Mouse (Mus musculus) hindbrain, embryonic 16.5 days (tissue): ENCODE results near the gene Prr18. TPM values are rescaled to one million over a fixed set of nuclear protein-coding genes. Genes with fewer than 3 reads are reported as not detected.
"Not testable (repeated sequence)": the region's sequence is repeated elsewhere in the genome, so short reads cannot be mapped to it uniquely, and the experiment has no call there.

Experiments
- ATAC-seq: fragments of 200-750 bp; cut with Nextera tagmentation; 2 replicates; pipeline ENCODE4 v1.8.0; 2017; ENCODE audit warnings: moderate TSS enrichment, moderate library complexity
- H3K27ac ChIP-seq: fragments of 300-500 bp; sonication (generic); 2 replicates; pipeline ENCODE4 v1.5.1; 2014; ENCODE audit warnings: low read depth, mild to moderate bottlenecking, control low read depth, low read length, moderate library complexity
- H3K27me3 ChIP-seq: fragments of 300-500 bp; sonication (generic); replicated peaks from 2 replicates; pipeline ENCODE4 v1.6.1; 2014; ENCODE audit warnings: low read length; ENCODE audit not compliant: control insufficient read depth, insufficient read depth
- H3K36me3 ChIP-seq: fragments of 300-500 bp; sonication (generic); 2 replicates; pipeline ENCODE4 v1.6.1; 2014; ENCODE audit warnings: mild to moderate bottlenecking, low read length, moderate library complexity, mixed read lengths; ENCODE audit not compliant: control insufficient read depth, insufficient read depth
- H3K4me1 ChIP-seq: fragments of 300-500 bp; sonication (generic); 2 replicates; pipeline ENCODE4 v1.6.1; 2014; ENCODE audit warnings: low read depth, low read length; ENCODE audit not compliant: control insufficient read depth, insufficient read depth
- H3K4me2 ChIP-seq: fragments of 300-500 bp; sonication (generic); 2 replicates; pipeline ENCODE4 v1.6.1; 2014; ENCODE audit warnings: mild to moderate bottlenecking, low read length, control low read depth, moderate library complexity
- H3K4me3 ChIP-seq: fragments of 300-500 bp; sonication (generic); 2 replicates; pipeline ENCODE4 v1.5.1; 2014; ENCODE audit warnings: mild to moderate bottlenecking, low read length, control low read depth, moderate library complexity
- H3K9ac ChIP-seq: fragments of 300-500 bp; sonication (generic); 2 replicates; pipeline ENCODE4 v1.6.1; 2014; ENCODE audit warnings: low read depth, mild to moderate bottlenecking, control low read depth, low read length, moderate library complexity
- H3K9me3 ChIP-seq: fragments of 300-500 bp; sonication (generic); 2 replicates; pipeline ENCODE4 v1.6.1; 2014; ENCODE audit warnings: mild to moderate bottlenecking, low read length, moderate library complexity; ENCODE audit not compliant: control insufficient read depth
- WGBS: fragments of 180-500 bp; shearing (Covaris S2); extraction: QIAGEN DNeasy Blood & Tissue Kit; methylation state at CpG from one replicate; pipeline ENCODE4 v1.1.7; 2014; 5-methylcytosine and 5-hydroxymethylcytosine counted together
- polyA plus RNA-seq: library from polyadenylated mRNA; unstranded; fragments of >200 nt; fragmentation: Nextera tagmentation; extraction: Ambion mirVana; gene quantifications from 2 replicates; pipeline ENCODE4 v1.2.1, GENCODE M21; 2015

Gene Prr18
- polyA plus RNA-seq: 16.4 and 16.9 TPM in 2 replicates

DNA sequence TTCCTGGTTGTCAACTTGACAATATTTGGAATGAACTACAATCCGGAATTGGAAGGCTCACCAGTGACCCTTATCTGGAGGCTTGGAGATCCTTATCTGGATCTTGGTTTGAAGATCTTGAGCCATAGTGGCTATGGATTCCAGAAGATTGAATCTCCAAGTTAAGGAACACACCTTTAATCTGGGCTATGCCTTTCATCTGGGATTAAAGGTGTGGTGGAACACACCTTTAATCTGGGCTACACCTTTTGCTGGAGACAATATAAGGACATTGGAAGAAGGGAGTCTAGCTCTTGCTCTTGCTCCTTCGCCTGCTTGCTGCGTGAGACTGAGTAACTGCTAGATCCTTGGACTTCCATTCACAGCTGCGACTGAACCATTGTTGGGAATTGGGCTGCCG, at the start of gene Prr18:
Prr18 (plus strand) TSS at position 301 of the 400 bp plus-strand sequence.
- not testable (repeated sequence) for H3K27me3 ChIP-seq, H3K9ac ChIP-seq, H3K36me3 ChIP-seq, H3K4me3 ChIP-seq, H3K9me3 ChIP-seq, ATAC-seq, H3K27ac ChIP-seq, H3K4me2 ChIP-seq
- H3K4me1 ChIP-seq: peaks cover 23% of the 10 kb centered on the region
- no CpG with 5 or more reads among the region's 5 CpGs for WGBS

DNA sequence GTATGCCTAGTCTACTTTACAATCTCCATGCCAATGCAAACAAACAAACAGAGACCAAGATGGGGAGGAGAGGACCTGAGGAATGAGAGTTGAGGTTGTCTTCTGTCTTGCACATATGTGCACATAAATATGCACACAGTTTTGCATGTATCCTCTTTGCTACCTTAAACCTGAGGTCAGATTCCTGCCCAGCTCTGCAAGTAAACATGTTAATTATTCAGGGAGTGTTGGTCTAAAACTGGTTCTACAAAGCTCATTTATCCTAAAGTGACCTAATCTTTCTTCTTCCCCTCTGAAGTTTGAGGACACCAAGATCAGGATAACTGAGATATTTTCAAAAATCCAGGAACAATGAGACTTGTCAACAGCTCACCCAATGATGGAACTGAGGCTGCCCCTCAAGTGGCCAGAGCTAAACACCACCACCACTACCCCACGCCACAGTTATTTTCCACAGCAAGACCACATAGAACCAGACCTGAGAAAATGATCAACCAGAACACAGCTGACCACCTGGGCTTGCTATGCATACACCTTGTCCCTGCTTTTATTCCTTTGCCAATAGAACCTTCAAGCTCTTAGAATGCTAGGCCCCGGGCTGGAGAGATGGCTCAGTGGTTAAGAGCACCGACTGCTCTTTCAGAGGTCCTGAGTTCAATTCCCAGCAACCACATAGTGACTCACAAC, 47.1 kb upstream of the Prr18 start:
- Histone ChIP-seq H3K9me3 (no peaks in the 10 kb centered on the region), H3K27ac (no peak overlapping the region), H3K27me3 (no peaks in the 10 kb centered on the region), H3K36me3 (peaks cover 6% of the 10 kb centered on the region; the same call in 1 of the 2 replicates), H3K9ac (no peak overlapping the region), H3K4me3 (no peak overlapping the region), H3K4me1 (peaks cover 8% of the 10 kb centered on the region), H3K4me2 (no peak overlapping the region)
- ATAC-seq: no peak
- WGBS: 96% methylated on average over 3 of the region's 3 CpGs

DNA sequence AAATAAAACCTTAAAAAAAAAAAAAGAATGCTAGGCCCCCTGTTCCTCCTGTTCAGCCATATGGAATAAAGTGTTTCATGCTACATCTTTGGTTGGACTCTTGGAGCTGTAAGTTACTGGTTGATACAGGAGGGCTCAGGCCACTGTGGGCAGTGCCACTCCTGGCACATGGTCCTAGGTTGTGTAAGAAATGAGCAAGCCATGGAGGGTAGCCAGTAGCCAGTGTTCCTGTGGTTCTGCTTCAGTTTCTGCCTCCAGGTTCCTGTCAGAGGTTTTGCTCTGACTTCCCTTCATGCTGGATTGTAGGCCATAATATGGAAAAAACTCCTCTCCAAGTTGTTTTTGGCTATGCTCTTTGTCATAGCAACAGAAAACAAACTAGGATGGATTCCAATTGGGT, 46.5 kb upstream of the Prr18 start:
- Histone ChIP-seq H3K4me2 (no peak overlapping the region), H3K36me3 (peaks cover 8% of the 10 kb centered on the region; the same call in 1 of the 2 replicates), H3K27ac (no peak overlapping the region), H3K9me3 (no peaks in the 10 kb centered on the region), H3K4me3 (no peak overlapping the region), H3K9ac (no peak overlapping the region), H3K4me1 (peaks cover 2% of the 10 kb centered on the region; the same call in 1 of the 2 replicates), H3K27me3 (no peaks in the 10 kb centered on the region)
- ATAC-seq: no peak

DNA sequence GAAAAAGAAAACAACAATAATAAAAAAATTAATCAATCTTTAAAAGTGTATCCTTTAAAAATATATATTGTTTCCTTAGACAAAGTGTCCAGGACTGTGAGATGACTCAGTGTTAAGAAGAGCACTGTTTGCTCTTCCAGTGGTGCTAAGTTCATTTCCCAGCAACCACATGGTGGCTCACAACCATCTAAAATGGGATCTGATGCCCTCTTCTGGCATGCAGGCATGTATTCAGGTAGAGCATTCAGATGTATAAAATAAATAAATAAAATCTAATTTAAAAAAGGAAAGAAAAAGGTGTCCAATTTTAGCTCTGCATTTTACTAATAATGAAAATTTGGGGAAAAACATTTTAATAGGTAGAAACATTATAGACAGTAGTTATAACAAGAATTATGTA, 41.4 kb upstream of the Prr18 start:
- ATAC-seq: no peak
- H3K27me3 ChIP-seq: no peaks in the 10 kb centered on the region

DNA sequence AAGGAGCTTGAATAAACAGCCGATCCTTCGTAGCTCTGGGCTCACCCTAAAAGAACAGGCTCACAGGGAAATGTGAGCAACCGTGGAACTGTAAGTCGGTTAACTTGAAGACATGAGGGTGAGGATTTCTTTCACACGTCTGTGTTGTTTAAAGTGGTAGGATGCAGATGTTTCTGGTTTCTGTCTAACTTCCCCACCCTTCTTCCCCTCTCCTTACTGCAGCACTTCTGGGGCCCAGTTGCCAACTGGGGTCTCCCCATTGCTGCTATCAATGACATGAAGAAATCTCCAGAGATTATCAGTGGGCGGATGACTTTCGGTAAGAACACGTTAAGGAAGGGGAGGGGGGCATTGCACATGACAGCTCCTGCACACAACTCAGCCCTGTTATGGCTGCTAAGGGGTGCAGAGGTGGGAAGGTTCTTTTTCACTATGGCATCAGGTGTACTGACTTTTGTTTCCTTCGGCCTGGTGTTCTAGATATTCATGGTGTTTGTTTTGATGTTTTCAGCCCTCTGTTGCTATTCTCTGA, 40.9 kb upstream of the Prr18 start:
- Histone ChIP-seq H3K4me3 (no peak overlapping the region), H3K36me3 (peaks cover 2% of the 10 kb centered on the region), H3K9ac (no peak overlapping the region), H3K27me3 (no peaks in the 10 kb centered on the region), H3K9me3 (no peaks in the 10 kb centered on the region), H3K4me1 (no peaks in the 10 kb centered on the region), H3K27ac (no peak overlapping the region), H3K4me2 (no peak overlapping the region)
- no peak for ATAC-seq
- WGBS: 84% methylated on average over 9 of the region's 9 CpGs

More for the DNA sequence above, 41.4 kb upstream of the Prr18 start:
- Histone ChIP-seq H3K9ac (no peak overlapping the region), H3K9me3 (no peaks in the 10 kb centered on the region), H3K4me1 (no peaks in the 10 kb centered on the region), H3K27ac (no peak overlapping the region), H3K4me2 (no peak overlapping the region), H3K4me3 (no peak overlapping the region), H3K36me3 (peaks cover 2% of the 10 kb centered on the region)

DNA sequence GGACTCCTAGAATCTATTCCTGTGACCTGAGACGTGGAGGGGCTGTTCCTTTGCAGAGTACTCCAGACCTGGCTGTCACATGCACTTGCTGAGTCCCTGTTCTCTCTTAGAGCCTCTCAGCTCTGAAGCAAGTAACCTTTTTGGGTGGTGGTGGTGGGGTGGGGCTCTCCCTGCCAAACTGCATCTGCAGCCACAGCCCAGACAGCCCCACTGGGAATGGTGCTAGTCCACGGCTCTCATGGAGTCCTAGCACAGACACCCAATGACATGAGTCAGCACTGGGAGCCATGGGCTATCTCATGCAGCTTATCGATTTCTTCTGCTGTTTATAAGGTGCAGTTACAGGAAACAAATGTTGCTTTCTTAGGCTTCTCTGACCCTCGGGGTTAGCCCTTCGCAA, 39.5 kb upstream of the Prr18 start:
- Histone ChIP-seq H3K27me3 (no peaks in the 10 kb centered on the region), H3K4me2 (no peak overlapping the region), H3K9ac (no peak overlapping the region), H3K9me3 (no peaks in the 10 kb centered on the region), H3K4me3 (no peak overlapping the region), H3K27ac (no peak overlapping the region), H3K36me3 (peaks cover 2% of the 10 kb centered on the region), H3K4me1 (no peaks in the 10 kb centered on the region)
- no peak for ATAC-seq
- WGBS: 92% methylated on average over 5 of the region's 5 CpGs

DNA sequence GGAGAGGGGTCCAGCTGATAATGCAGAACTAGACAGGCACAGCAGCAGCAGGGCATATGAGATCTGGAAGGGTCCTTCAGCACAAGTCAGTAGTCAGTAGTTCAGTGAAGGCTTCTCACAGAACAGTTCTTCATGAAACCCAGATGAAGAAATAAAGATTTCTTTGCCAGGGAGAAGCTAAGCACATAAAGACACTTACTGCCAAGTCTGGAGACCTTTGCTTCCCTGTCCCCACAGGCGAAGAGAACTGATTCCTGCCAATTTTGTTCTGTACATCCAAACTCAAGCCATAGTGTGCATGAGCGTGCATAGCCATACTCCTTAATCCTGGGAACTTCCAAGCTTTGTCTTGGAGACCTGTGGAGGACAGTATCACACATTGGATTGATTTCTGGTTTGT, 39.0 kb upstream of the Prr18 start:
- Histone ChIP-seq H3K36me3 (peaks cover 2% of the 10 kb centered on the region), H3K4me3 (no peak overlapping the region), H3K27ac (no peak overlapping the region), H3K9ac (no peak overlapping the region), H3K27me3 (no peaks in the 10 kb centered on the region), H3K9me3 (no peaks in the 10 kb centered on the region), H3K4me1 (no peaks in the 10 kb centered on the region), H3K4me2 (no peak overlapping the region)
- WGBS: 88% methylated on average over 2 of the region's 2 CpGs
- no peak for ATAC-seq

DNA sequence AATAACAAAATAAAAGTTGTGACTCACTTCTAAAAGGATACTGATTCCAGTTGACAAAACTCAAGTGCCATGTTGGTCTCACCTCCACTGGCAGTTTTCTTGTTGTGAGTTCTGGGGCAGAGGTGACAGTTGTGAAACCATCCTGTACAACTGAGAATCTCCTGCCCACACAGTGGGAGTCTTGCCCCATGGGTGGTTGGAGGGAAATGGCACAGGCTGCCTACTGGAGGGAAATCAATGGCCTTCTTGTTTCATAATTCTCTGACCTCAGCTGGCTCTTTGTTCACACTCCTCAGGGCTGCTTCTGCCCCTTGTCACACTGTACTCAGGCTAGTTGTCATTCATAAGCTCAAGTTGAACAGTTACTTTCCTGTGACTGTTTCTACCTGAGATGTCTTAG, 37.7 kb upstream of the Prr18 start:
- Histone ChIP-seq H3K27me3 (no peaks in the 10 kb centered on the region), H3K4me2 (no peak overlapping the region), H3K27ac (no peak overlapping the region), H3K4me1 (no peaks in the 10 kb centered on the region), H3K36me3 (peaks cover 2% of the 10 kb centered on the region), H3K4me3 (no peak overlapping the region), H3K9ac (no peak overlapping the region), H3K9me3 (no peaks in the 10 kb centered on the region)
- no peak for ATAC-seq

DNA sequence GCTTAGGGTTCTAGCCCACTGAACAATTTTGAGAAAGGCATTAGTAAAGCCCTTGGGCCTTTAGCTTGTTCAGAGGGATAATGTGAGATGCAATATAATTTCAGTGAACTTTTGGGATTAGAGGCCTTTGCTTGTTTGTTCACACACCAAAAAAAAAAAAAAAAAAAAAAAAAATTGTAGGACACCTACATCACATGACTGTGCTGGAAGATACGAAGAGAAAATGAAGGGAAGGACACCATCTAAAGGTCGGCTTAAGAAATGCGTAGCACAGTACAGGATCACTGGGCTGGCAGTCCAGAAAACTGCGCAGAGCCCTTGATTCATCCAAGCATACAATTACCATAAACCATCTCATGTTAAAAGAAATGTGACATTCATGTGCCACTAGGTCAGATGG, 35.7 kb upstream of the Prr18 start:
- Histone ChIP-seq H3K4me1 (no peaks in the 10 kb centered on the region), H3K9ac (no peak overlapping the region), H3K27me3 (no peaks in the 10 kb centered on the region), H3K9me3 (no peaks in the 10 kb centered on the region), H3K4me2 (no peak overlapping the region), H3K27ac (no peak overlapping the region), H3K36me3 (no peaks in the 10 kb centered on the region; the same call in none of the 2 replicates), H3K4me3 (no peak overlapping the region)
- ATAC-seq: no peak
- WGBS: 74% methylated on average over 4 of the region's 4 CpGs
